Mouse (Mus musculus): ENCODE results near the gene Tkt.

- TF ChIP-seq CTCF (IDR thresholded peaks at IDR 0.05; ENCODE audit: borderline replicate concordance, extremely low read depth, insufficient read depth, insufficient read length) (no peak), POLR2A (IDR thresholded peaks at IDR 0.05; ENCODE audit: borderline replicate concordance, extremely low read depth, insufficient read depth, insufficient read length, poor library complexity, severe bottlenecking) (no peak)
Observed at GRCm38 (mm10) chr14:30528961-30529360, 19.2 kb upstream of the Tkt start.

All from brain, embryonic 14.5 days (tissue).